Mouse (Mus musculus): ENCODE data around the gene Tcf7l1. TPM values are rescaled to one million over a fixed set of nuclear protein-coding genes. Genes with fewer than 3 reads are reported as not detected.

Tcf7l1 gene
- total and polyA plus RNA-seq, 3 experiments: not detected

DNA sequence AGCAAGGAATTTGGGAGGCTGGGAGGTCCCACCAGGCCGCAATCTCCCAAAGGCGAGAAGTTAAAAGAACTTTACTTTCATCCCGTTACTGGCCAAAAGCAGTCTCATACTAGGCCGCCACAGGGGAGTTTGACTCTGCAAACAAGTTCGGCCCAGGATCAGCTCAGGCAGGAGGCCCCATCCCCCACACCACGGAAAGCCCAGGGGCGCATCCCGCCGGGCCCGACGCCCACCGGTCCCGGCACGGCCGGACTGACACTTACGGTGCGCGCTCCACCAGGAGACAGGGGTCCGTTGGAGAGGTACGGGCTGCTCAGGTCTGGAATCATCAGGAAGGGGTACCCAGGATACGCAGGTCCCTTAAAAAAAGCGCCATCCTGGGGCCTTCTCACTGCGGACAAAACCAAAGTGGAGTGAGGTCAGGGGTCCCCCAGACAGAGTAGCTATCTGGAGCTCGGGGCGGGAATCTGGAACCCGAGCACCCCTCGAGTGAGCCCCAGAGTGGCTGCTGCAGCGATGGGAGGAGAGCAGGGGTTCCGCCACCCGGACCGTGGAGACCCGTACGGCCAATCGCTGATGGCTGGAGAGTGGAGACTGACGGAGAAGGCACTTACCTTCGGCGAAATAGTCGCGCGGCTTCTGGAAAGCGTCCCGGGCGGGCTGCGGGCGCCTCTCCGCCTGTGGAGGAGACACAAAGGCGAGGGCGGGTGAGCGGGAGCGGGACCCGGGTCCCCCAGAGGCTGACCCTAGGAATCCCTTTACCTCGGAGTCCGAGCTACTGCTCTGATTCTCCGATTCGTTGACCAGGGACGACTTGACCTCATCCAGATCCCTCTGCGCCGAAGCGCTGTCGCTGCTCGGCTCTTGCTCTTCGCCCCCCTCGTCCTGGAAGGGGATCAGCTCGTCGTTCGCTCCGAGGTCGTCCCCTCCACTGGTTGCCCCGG is 834 bp downstream of the Tcf7l1 start:
- Histone ChIP-seq H3K4me1 (ENCODE audit: control insufficient read depth in 1 of 2, insufficient read depth in 2 of 2, low read length in 2 of 2) (no peaks in the 10 kb centered on the region), H3K27ac (ENCODE audit: control insufficient read depth, low read depth, low read length) (no peak overlapping the region), H3K36me3 (ENCODE audit: control insufficient read depth in 1 of 2, insufficient read depth in 2 of 2, low read length in 2 of 2) (no peaks in the 10 kb centered on the region), H3K9me3 (replicated peaks; ENCODE audit: insufficient read depth, low read length) (no peaks in the 10 kb centered on the region), H3K4me3 (ENCODE audit: control insufficient read depth in 1 of 2, insufficient read depth in 1 of 2, low read depth in 2 of 2, low read length in 2 of 2) (no peak overlapping the region), H3K9ac (ENCODE audit: control insufficient read depth, low read depth, low read length, poor library complexity, severe bottlenecking) (no peak overlapping the region), H3K27me3 (ENCODE audit: control insufficient read depth in 1 of 2, insufficient read depth in 2 of 2, low read length in 2 of 2) (no peaks in the 10 kb centered on the region), H3K79me2 (ENCODE audit: control insufficient read depth, insufficient read depth, low read length, poor library complexity) (no peaks in the 10 kb centered on the region)
- TF ChIP-seq JUND (IDR thresholded peaks at IDR 0.05; ENCODE audit: low read depth, low read length): no peak
- no peak for TF ChIP-seq TBP (IDR thresholded peaks at IDR 0.05; ENCODE audit: low read depth, low read length)
- TF ChIP-seq USF2 (IDR thresholded peaks at IDR 0.05; ENCODE audit: borderline replicate concordance in 1 of 2, insufficient read depth in 1 of 2, low read depth in 1 of 2, low read length in 2 of 2): no peak
- no peak for TF ChIP-seq UBTF (IDR thresholded peaks at IDR 0.05; ENCODE audit: borderline replicate concordance, insufficient read depth, low read depth, low read length)
- TF ChIP-seq SIN3A (IDR thresholded peaks at IDR 0.05; ENCODE audit: low read length): no peak
- TF ChIP-seq SMC3 (IDR thresholded peaks at IDR 0.05; ENCODE audit: low read depth, low read length): no peak
- TF ChIP-seq MYC (IDR thresholded peaks at IDR 0.05; ENCODE audit: low read depth, low read length): no peak
- no peak for TF ChIP-seq RAD21 (IDR thresholded peaks at IDR 0.05; ENCODE audit: low read depth, low read length)
- TF ChIP-seq CHD2 (IDR thresholded peaks at IDR 0.05; ENCODE audit: low read length): no peak
- TF ChIP-seq MXI1 (IDR thresholded peaks at IDR 0.05; ENCODE audit: low read depth, low read length): no peak
- no peak for DNase-seq (ENCODE audit: low read depth, low spot score)

GRCm38 (mm10) chr6:72787322-72787947 is 1.6 kb downstream of the Tcf7l1 start:
- no peak overlapping the region for H3K4me3 ChIP-seq (ENCODE audit: control insufficient read depth in 1 of 2, insufficient read depth in 1 of 2, low read depth in 2 of 2, low read length in 2 of 2)
- no peaks in the 10 kb centered on the region for H3K36me3 ChIP-seq (ENCODE audit: control insufficient read depth in 1 of 2, insufficient read depth in 2 of 2, low read length in 2 of 2)
- no peak overlapping the region for H3K27ac ChIP-seq (ENCODE audit: control insufficient read depth, low read depth, low read length)
- H3K9ac ChIP-seq (ENCODE audit: control insufficient read depth, low read depth, low read length, poor library complexity, severe bottlenecking): no peak overlapping the region
- no peaks in the 10 kb centered on the region for H3K27me3 ChIP-seq (ENCODE audit: control insufficient read depth in 1 of 2, insufficient read depth in 2 of 2, low read length in 2 of 2)
- no peaks in the 10 kb centered on the region for H3K79me2 ChIP-seq (ENCODE audit: control insufficient read depth, insufficient read depth, low read length, poor library complexity)
- no peaks in the 10 kb centered on the region for H3K4me1 ChIP-seq (ENCODE audit: control insufficient read depth in 1 of 2, insufficient read depth in 2 of 2, low read length in 2 of 2)
- H3K9me3 ChIP-seq (replicated peaks; ENCODE audit: insufficient read depth, low read length): no peaks in the 10 kb centered on the region
- no peak for DNase-seq (ENCODE audit: low read depth, low spot score)
- TF ChIP-seq TCF12 (IDR thresholded peaks at IDR 0.05; ENCODE audit: low read depth, low read length): no peak

GRCm38 (mm10) chr6:72783780-72784179 is 5.3 kb downstream of the Tcf7l1 start:
- no peak overlapping the region for H3K9ac ChIP-seq (ENCODE audit: control insufficient read depth, low read depth, low read length, poor library complexity, severe bottlenecking)
- no peak overlapping the region for H3K4me3 ChIP-seq (ENCODE audit: control insufficient read depth in 1 of 2, insufficient read depth in 1 of 2, low read depth in 2 of 2, low read length in 2 of 2)
- H3K36me3 ChIP-seq (ENCODE audit: control insufficient read depth in 1 of 2, insufficient read depth in 2 of 2, low read length in 2 of 2): no peaks in the 10 kb centered on the region
- no peak for DNase-seq (ENCODE audit: low read depth, low spot score)
- H3K4me1 ChIP-seq (ENCODE audit: control insufficient read depth in 1 of 2, insufficient read depth in 2 of 2, low read length in 2 of 2): no peaks in the 10 kb centered on the region
- peaks cover 0 to 1% of the 10 kb centered on the region in 2 experiments; a peak in 1 of 4 replicates for H3K27me3 ChIP-seq (ENCODE audit: control insufficient read depth in 1 of 2, insufficient read depth in 2 of 2, low read length in 2 of 2)
- no peaks in the 10 kb centered on the region for H3K79me2 ChIP-seq (ENCODE audit: control insufficient read depth, insufficient read depth, low read length, poor library complexity)
- TF ChIP-seq CHD2 (IDR thresholded peaks at IDR 0.05; ENCODE audit: low read length) (no peak), NELFE (IDR thresholded peaks at IDR 0.05; ENCODE audit: low read depth, low read length) (no peak), NRF1 (IDR thresholded peaks at IDR 0.05; ENCODE audit: insufficient read depth, low read depth, low read length, poor library complexity, severe bottlenecking) (no peak), USF2 (IDR thresholded peaks at IDR 0.05; ENCODE audit: borderline replicate concordance in 1 of 2, insufficient read depth in 1 of 2, low read depth in 1 of 2, low read length in 2 of 2) (no peak), JUND (IDR thresholded peaks at IDR 0.05; ENCODE audit: low read depth, low read length) (no peak), KAT2A (conservative IDR thresholded peaks at IDR 0.05; ENCODE audit: low read depth, low read length) (no peak), ZMIZ1 (IDR thresholded peaks at IDR 0.05; ENCODE audit: low read depth, low read length) (no peak), HCFC1 (IDR thresholded peaks at IDR 0.05; ENCODE audit: low read depth, low read length) (no peak), POLR2AphosphoS5 (IDR thresholded peaks at IDR 0.05; ENCODE audit: borderline replicate concordance, low read depth, low read length) (no peak), CHD1 (IDR thresholded peaks at IDR 0.05; ENCODE audit: low read depth, low read length) (no peak), MAX (IDR thresholded peaks at IDR 0.05; ENCODE audit: low read length) (no peak)
- H3K27ac ChIP-seq (ENCODE audit: control insufficient read depth, low read depth, low read length): no peak overlapping the region
- H3K9me3 ChIP-seq (replicated peaks; ENCODE audit: insufficient read depth, low read length): no peaks in the 10 kb centered on the region
